Mouse (Mus musculus) embryonic facial prominence, embryonic 14.5 days (tissue): ENCODE measurements at regions not wholly inside any gene's neighbourhood (a gene's known extent, or its start where the extent isn't known, plus 50 kb on each side); places are given as distances from the start of the nearest gene placed in this dataset.
"Not testable (repeated sequence)": the region's sequence is repeated elsewhere in the genome, so short reads cannot be mapped to it uniquely, and the experiment has no call there.

Experiments
- ATAC-seq: fragments of 200-750 bp; cut with Nextera tagmentation; 2 replicates; pipeline ENCODE4 v1.8.0; 2017; ENCODE audit warnings: low read depth, moderate number of reproducible peaks, moderate TSS enrichment
- DNase-seq: peaks from one replicate; pipeline ENCODE4 v3.0.0-alpha.2; 2015; ENCODE audit warnings: low spot score
- H3K27ac ChIP-seq: fragments of 300-500 bp; sonication (generic); replicated peaks from 2 replicates; pipeline ENCODE4 v1.5.1; 2014; ENCODE audit warnings: low read depth, mild to moderate bottlenecking, low read length, moderate library complexity
- H3K27me3 ChIP-seq: fragments of 300-500 bp; sonication (generic); replicated peaks from 2 replicates; pipeline ENCODE4 v1.6.1; 2014; ENCODE audit warnings: low read length; ENCODE audit not compliant: control insufficient read depth, insufficient read depth
- H3K36me3 ChIP-seq: fragments of 300-500 bp; sonication (generic); 2 replicates; pipeline ENCODE4 v1.6.1; 2014; ENCODE audit warnings: low read length, mixed read lengths; ENCODE audit not compliant: control insufficient read depth, insufficient read depth
- H3K4me1 ChIP-seq: fragments of 300-500 bp; sonication (generic); 2 replicates; pipeline ENCODE4 v1.6.1; 2014; ENCODE audit warnings: antibody characterized with exemption, low read length; ENCODE audit not compliant: control insufficient read depth, insufficient read depth
- H3K4me2 ChIP-seq: fragments of 300-500 bp; sonication (generic); 2 replicates; pipeline ENCODE4 v1.6.1; 2014; ENCODE audit warnings: low read depth, mild to moderate bottlenecking, low read length, moderate library complexity, mixed read lengths
- H3K4me3 ChIP-seq: fragments of 300-500 bp; sonication (generic); 2 replicates; pipeline ENCODE4 v1.5.1; 2014; ENCODE audit warnings: low read depth, mild to moderate bottlenecking, low read length
- H3K9ac ChIP-seq: fragments of 300-500 bp; sonication (generic); 2 replicates; pipeline ENCODE4 v1.6.1; 2014; ENCODE audit warnings: low read depth, mild to moderate bottlenecking, low read length, moderate library complexity, mixed read lengths
- H3K9me3 ChIP-seq: fragments of 300-500 bp; sonication (generic); 2 replicates; pipeline ENCODE4 v1.6.1; 2016; ENCODE audit warnings: low read length; ENCODE audit not compliant: control insufficient read depth
- WGBS: fragments of 180-500 bp; shearing (Covaris S2); extraction: QIAGEN DNeasy Blood & Tissue Kit; methylation state at CpG from one replicate; pipeline ENCODE4 v1.1.7; 2014; 5-methylcytosine and 5-hydroxymethylcytosine counted together

DNA sequence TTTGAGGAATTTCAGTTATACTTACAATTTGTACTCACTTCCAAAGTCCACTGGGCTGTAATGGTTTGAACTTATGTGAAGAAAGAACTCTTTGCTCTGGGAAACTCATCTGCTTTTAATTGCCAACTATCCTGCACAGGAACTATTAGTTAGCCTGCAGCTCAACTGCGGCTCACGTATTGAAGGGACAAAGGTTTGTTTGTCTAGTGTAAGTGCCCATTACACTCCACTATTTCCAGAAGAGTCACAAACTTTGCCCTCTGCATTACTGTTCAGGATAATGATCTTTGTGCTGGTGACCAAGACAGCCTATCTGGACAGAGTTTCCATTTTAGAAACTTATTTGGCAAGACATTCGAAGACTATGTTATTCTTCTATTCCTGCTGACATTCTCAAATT lies 74.5 kb downstream of the Slc10a2 start:
- no peak for DNase-seq

GRCm38 (mm10) chr8:5012368-5012767 lies 92.8 kb downstream of the Slc10a2 start:
- Histone ChIP-seq H3K4me2 (no peak overlapping the region), H3K9me3 (0 out of 2 replicates have a peak, but pooled peaks cover 5% of the 10 kb centered on the region), H3K4me3 (no peak overlapping the region), H3K9ac (no peak overlapping the region), H3K27ac (no peak overlapping the region), H3K27me3 (no peaks in the 10 kb centered on the region), H3K4me1 (no peaks in the 10 kb centered on the region), H3K36me3 (no peaks in the 10 kb centered on the region)
- 47% methylated on average over 1 of the region's 1 CpGs for WGBS
- DNase-seq (peak; percentile 17), ATAC-seq (peak; percentile 78; the same call in 1 of the 2 replicates)

More for the DNA sequence above, 74.5 kb downstream of the Slc10a2 start:
- H3K9me3 ChIP-seq = no peaks in the 10 kb centered on the region
- no peak overlapping the region for H3K27ac ChIP-seq
- WGBS = 23% methylated on average over 3 of the region's 3 CpGs
- ATAC-seq = no peak
- H3K36me3 ChIP-seq = no peaks in the 10 kb centered on the region
- no peak overlapping the region for H3K4me2 ChIP-seq
- H3K4me1 ChIP-seq = no peaks in the 10 kb centered on the region
- no peak overlapping the region for H3K4me3 ChIP-seq
- H3K27me3 ChIP-seq = no peaks in the 10 kb centered on the region
- H3K9ac ChIP-seq = no peak overlapping the region

DNA sequence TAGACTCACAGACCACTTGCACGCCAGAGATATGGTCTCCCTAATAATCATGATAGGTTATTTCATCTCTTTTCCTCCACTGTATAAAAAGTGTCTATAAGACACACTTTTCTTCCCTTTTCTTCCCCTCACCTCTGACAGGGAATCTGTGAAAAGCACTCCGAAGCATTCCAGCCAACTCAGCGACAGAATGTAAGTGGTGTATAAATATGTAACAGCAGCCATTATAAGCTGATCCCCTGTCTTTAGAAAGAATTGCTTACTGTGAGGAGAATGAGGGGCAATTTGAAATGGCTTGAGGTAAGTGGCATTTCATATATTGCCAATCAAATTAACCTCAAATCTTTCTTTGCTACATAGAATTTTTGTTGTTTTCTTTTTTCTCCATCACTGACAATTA lies 93.4 kb downstream of the Slc10a2 start:
- Histone ChIP-seq H3K9me3 (0 out of 2 replicates have a peak, but pooled peaks cover 5% of the 10 kb centered on the region), H3K36me3 (no peaks in the 10 kb centered on the region), H3K4me1 (no peaks in the 10 kb centered on the region), H3K27me3 (no peaks in the 10 kb centered on the region), H3K27ac (no peak overlapping the region), H3K4me3 (no peak overlapping the region), H3K4me2 (no peak overlapping the region), H3K9ac (no peak overlapping the region)
- 66% methylated on average over 3 of the region's 3 CpGs for WGBS
- DNase-seq = no peak
- no peak for ATAC-seq

- not testable (repeated sequence) for H3K4me2 ChIP-seq, H3K27me3 ChIP-seq, H3K9me3 ChIP-seq, DNase-seq, ATAC-seq, H3K4me3 ChIP-seq, H3K36me3 ChIP-seq, H3K27ac ChIP-seq, H3K4me1 ChIP-seq, H3K9ac ChIP-seq
- WGBS = 93% methylated on average over 1 of the region's 1 CpGs
Measured at GRCm38 (mm10) chr8:5003359-5003758, 101.8 kb downstream of the Slc10a2 start.
